Mouse (Mus musculus): ENCODE measurements around the gene Caln1.

DNA sequence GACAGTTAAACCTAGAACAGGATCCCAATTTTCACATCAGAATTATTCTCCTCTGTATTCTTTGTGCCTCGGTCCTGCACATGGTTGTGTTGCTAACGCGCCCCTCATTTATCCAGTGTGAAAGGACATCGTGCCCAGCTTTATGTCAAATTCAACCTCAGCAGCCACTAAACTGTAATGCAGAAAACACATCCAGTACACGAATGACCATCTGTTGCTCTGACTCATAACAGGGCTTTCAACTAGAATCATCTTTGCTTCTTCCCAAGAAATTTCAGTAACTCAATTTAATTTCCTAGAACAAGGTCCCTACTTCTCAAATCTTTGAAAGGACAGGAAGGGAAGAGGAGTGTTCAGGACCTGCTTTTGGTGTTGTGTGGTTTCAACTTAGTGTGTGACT is 451.4 kb downstream of the Caln1 start:
- TF ChIP-seq CTCF (IDR thresholded peaks at IDR 0.05) = no peak
- no peak for TF ChIP-seq EP300 (IDR thresholded peaks at IDR 0.05)
